Mouse (Mus musculus) heart, adult 9 months (tissue): ENCODE data around the gene Gimap7.

ENCODE experiments used
- DNase-seq, 2 experiments: peaks; one replicate each; pipeline ENCODE4 v3.0.0; 2022; ENCODE audit warnings: low spot score in 2 of 2

The Gimap7 gene

GRCm38 (mm10) chr6:48741273-48741672 lies 22.9 kb downstream of the Gimap7 start:
- no peak for DNase-seq

GRCm38 (mm10) chr6:48741711-48742206 lies 23.3 kb downstream of the Gimap7 start:
- no peak for DNase-seq

DNA sequence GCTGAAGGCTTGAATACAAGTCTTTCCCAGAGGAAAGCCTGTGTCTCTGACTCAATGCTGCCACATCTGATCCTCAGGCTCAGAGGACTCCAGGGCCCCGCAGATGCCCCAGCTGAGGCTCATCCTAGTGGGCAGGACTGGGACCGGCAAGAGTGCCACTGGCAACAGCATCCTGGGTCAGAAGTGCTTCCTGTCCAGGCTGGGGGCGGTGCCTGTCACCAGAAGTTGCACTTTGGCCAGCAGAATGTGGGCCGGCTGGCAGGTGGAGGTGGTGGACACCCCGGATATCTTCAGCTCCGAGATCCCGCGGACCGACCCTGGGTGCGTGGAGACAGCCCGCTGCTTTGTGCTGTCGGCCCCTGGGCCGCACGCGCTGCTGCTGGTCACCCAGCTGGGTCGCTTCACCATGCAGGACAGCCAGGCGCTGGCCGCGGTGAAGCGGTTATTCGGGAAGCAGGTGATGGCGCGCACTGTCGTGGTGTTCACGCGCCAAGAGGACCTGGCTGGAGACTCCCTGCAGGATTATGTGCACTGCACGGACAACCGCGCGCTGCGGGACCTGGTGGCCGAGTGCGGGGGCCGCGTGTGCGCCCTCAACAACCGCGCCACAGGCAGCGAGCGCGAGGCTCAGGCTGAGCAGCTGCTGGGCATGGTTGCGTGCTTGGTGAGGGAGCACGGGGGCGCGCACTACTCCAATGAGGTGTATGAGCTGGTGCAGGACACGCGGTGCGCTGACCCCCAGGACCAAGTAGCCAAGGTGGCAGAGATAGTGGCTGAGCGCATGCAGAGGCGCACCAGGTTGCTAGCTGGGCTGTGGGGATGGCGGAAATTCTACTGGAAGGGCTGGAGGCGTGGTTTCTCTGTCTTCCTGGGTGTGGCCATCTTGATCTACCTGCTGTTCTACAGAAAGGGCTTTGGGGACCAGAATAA lies 24.3 kb downstream of the Gimap7 start:
- DNase-seq = no peak

DNA sequence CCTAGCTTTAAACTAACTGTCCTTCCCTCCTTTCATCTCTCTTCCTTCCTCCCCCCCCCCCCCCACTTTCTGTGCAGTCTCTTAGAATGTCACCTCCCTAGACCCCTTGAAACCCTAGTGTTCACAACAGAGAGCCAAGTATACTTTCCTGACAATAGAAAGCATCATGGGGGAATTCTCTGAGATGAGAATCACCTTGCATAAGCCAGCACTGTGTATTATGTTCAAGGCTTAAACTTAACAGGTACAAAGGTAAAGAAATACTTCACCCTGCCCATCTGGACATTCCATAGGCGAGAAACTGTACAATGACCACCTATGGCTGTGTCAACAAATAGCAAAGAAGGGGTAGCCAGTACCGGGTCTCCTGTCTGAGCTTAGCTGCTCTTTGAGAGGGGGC lies 27.1 kb downstream of the Gimap7 start:
- DNase-seq = no peak

GRCm38 (mm10) chr6:48745959-48746889 lies 27.8 kb downstream of the Gimap7 start, which contains the start of gene Gimap5:
Gimap5 (plus strand) TSS chr6:48746197.
- DNase-seq = peak; percentile 74 to 86

DNA sequence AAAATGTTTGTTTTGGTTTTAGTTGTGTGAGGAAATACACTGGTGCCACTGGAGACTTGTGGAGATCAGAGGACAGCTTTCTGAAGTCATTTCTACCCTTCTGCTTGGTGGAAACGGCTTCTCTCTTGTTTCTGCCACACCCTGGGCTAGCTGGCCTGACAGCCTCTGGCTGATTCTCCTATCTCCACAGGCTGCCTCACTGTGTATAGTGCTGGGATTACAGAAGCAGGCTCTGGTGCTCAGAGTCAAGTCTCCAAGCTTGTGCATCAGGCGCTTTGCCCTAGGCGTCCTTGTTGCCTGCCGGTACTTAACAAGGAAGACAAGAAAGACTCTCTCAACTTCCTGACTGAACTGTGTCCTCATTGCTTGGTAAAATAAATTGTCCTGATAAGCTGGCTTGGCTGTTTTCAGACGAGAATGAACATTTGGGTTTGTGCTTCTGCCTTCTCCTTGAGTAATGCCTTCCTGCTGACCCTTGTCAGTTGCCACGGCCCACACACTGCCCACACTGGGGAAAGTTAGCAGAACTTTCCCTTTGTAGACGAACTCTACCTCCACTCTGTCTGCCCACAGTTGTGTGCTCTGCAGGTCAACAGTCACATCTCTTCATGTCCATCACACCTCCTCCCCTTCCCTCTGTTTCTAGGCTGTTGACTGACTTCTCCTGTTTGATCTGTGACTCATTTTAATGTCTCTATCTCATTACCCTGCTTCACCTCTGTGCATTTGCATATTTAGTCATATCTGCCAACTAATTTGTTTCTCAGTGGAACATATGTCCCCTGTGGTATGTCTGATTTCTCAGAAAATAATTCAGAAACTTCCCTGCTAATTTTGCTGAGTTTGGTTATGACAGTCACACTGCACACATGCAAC lies 28.9 kb downstream of the Gimap7 start:
- DNase-seq = no peak

GRCm38 (mm10) chr6:48763567-48764270 lies 45.3 kb downstream of the Gimap7 start:
- DNase-seq = no peak

GRCm38 (mm10) chr6:48764496-48764895 lies 46.1 kb downstream of the Gimap7 start:
- DNase-seq = no peak

- no peak for DNase-seq
Observed at GRCm38 (mm10) chr6:48768178-48768869, 49.9 kb downstream of the Gimap7 start.

DNA sequence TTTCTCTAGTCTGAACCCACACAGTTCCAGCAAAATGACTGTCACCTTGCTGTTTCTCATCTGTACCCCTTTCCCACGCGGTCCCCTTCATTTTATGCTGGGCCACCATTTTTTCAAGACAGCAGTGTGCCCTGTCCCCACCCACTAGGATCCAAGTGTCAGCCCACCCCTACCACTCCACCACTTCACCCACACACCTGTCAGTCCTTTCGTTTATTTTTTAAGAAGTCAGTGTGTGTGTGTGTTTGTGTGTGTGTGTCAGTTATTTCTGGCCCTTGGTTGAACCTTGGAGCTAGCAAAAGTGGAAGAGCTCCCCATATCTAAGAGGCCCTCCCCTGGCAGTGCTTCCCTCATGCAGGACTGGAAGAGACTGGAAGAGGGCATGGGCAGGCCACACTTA lies 50.5 kb downstream of the Gimap7 start:
- DNase-seq = no peak

DNA sequence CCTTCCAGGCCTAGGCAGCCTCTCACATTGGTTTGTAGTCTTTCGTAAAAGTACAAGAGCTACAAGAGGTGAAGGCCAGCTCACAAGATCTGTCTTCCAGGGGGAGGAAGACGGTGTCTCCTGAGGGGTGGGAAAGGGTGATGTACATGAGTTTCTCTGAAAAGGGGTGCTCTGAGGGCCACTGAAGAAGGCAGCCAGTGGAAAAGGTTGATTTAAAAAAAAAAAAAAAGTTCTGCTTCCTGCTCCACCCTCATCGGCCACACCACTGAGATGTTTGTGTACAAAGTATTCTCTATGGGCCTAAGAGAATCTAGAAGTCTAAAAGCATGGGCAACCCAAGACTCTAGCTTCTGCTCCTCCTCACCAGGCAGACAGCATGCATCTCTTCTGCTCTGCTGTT lies 52.3 kb downstream of the Gimap7 start, which contains the start of gene Gimap3:
Gene Gimap3, minus strand, starts transcription at position 156 of the 400 bp plus-strand sequence.
- DNase-seq = no peak

GRCm38 (mm10) chr6:48772030-48772429 lies 53.6 kb downstream of the Gimap7 start:
- DNase-seq = peak; percentile 75 to 83
